Mouse (Mus musculus): ENCODE data around the gene Hps1. TPM values are rescaled to one million over a fixed set of nuclear protein-coding genes. Genes with fewer than 3 reads are reported as not detected.

Hps1 gene
- total RNA-seq, 1 experiment = 13.1 TPM

DNA sequence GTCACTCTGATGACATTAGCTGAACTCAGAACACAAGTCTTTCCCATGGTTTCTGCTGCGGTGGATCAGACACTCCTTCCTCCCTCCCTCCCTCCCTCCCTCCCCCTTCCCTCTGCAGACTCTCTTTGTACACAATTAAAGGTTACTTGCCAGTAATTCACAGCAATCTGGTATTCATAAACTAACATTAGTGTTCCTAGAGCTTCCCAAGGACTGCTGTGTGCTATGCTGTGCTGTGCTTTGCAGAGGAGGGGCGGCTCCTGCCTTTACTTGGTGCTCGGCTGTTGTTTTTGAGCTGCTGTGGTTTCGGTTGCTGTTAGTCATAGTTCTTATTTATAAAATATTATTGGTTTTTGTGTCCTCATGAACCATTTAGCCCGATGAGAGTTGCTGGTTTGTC lies 62.1 kb downstream of the Hps1 start:
- Histone ChIP-seq H3K9me3 (ENCODE audit: control insufficient read depth, insufficient read depth, low read depth, low read length) (no peaks in the 10 kb centered on the region), H3K9ac (ENCODE audit: insufficient read depth, low read depth, low read length, poor library complexity, severe bottlenecking) (no peak overlapping the region), H3K27ac (ENCODE audit: insufficient read depth, low read depth, low read length, poor library complexity, severe bottlenecking) (no peak overlapping the region), H3K4me1 (ENCODE audit: control insufficient read depth in 2 of 2, insufficient read depth in 2 of 2, low read length in 2 of 2, poor library complexity in 1 of 2) (no peaks in the 10 kb centered on the region; a peak in 1 of 4 replicates), H3K36me3 (ENCODE audit: control insufficient read depth, insufficient read depth, low read length, poor library complexity, severe bottlenecking) (no peaks in the 10 kb centered on the region), H3K4me3 (ENCODE audit: insufficient read depth in 1 of 2, low read depth in 1 of 2, low read length in 2 of 2, poor library complexity in 1 of 2, severe bottlenecking in 1 of 2) (no peak overlapping the region)
- TF ChIP-seq CHD2 (IDR thresholded peaks at IDR 0.05; ENCODE audit: low read depth, low read length) (no peak), HCFC1 (IDR thresholded peaks at IDR 0.05; ENCODE audit: borderline replicate concordance, insufficient read depth, low read length) (no peak), ZC3H11A (IDR thresholded peaks at IDR 0.05; ENCODE audit: borderline replicate concordance, low read depth, low read length) (no peak), ZNF384 (IDR thresholded peaks at IDR 0.05; ENCODE audit: low read depth, low read length) (no peak), MAFK (IDR thresholded peaks at IDR 0.05; ENCODE audit: insufficient read depth, low read depth, low read length) (no peak)
- in situ Hi-C loops (cut with MboI; ENCODE audit: low sequenced_read_pairs in 2 of 2, unreplicated experiment in 2 of 2) = no loop called here
- no peak for DNase-seq (ENCODE audit: low read depth, low spot score)

DNA sequence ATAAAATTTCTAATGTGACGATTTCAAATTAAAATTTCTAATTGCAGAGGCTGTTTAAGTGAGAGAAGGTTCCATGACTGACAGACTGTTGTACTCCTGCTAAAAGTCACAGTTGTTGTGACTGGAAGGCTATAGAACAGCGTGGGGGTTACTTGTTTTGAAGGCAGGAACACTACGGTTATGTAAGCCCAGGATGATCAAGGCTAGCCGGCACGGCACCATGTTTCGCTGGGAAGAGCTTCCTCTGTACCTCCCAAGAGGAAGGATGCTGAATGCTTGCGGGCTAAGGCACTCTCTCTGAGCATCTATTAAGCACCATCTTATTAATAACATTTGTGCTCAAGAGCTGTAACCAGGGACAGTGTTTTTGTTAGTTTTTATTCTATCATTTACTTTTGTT lies 63.3 kb downstream of the Hps1 start:
- no peak overlapping the region for H3K27ac ChIP-seq (ENCODE audit: insufficient read depth, low read depth, low read length, poor library complexity, severe bottlenecking)
- H3K9ac ChIP-seq (ENCODE audit: insufficient read depth, low read depth, low read length, poor library complexity, severe bottlenecking) = no peak overlapping the region
- in situ Hi-C loops (cut with MboI; ENCODE audit: low sequenced_read_pairs in 2 of 2, unreplicated experiment in 2 of 2) = no loop called here
- no peak for TF ChIP-seq CHD2 (IDR thresholded peaks at IDR 0.05; ENCODE audit: low read depth, low read length)
- TF ChIP-seq ZNF384 (IDR thresholded peaks at IDR 0.05; ENCODE audit: low read depth, low read length) = no peak
- no peak for TF ChIP-seq MAFK (IDR thresholded peaks at IDR 0.05; ENCODE audit: insufficient read depth, low read depth, low read length)
- no peak overlapping the region for H3K4me3 ChIP-seq (ENCODE audit: insufficient read depth in 1 of 2, low read depth in 1 of 2, low read length in 2 of 2, poor library complexity in 1 of 2, severe bottlenecking in 1 of 2)
- H3K36me3 ChIP-seq (ENCODE audit: control insufficient read depth, insufficient read depth, low read length, poor library complexity, severe bottlenecking) = no peaks in the 10 kb centered on the region
- no peaks in the 10 kb centered on the region for H3K9me3 ChIP-seq (ENCODE audit: control insufficient read depth, insufficient read depth, low read depth, low read length)
- no peak for DNase-seq (ENCODE audit: low read depth, low spot score)
- no peaks in the 10 kb centered on the region; a peak in 1 of 4 replicates for H3K4me1 ChIP-seq (ENCODE audit: control insufficient read depth in 2 of 2, insufficient read depth in 2 of 2, low read length in 2 of 2, poor library complexity in 1 of 2)

DNA sequence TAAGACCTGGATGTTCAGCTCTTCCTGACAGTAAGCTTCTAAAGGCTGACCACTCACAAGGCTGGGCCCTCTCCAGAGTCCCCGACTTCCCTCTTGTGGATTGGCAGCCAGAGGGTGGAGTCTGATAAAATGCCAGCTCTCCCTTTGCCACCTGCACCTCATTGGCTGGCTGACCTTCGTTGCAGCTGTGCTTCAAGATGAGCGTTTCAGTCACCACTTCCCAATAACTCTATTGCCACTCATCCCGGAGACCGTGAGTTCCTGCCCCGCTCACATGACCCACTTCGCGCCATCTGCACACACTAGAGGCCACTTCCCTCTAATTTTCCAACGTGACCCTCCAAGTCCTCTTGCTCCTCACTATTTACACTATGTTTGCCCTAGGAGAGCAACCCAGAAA lies 66.0 kb downstream of the Hps1 start:
- Histone ChIP-seq H3K4me1 (ENCODE audit: control insufficient read depth in 2 of 2, insufficient read depth in 2 of 2, low read length in 2 of 2, poor library complexity in 1 of 2) (no peaks in the 10 kb centered on the region), H3K27ac (ENCODE audit: insufficient read depth, low read depth, low read length, poor library complexity, severe bottlenecking) (no peak overlapping the region), H3K4me3 (ENCODE audit: insufficient read depth in 1 of 2, low read depth in 1 of 2, low read length in 2 of 2, poor library complexity in 1 of 2, severe bottlenecking in 1 of 2) (no peak overlapping the region), H3K9ac (ENCODE audit: insufficient read depth, low read depth, low read length, poor library complexity, severe bottlenecking) (no peak overlapping the region), H3K9me3 (ENCODE audit: control insufficient read depth, insufficient read depth, low read depth, low read length) (no peaks in the 10 kb centered on the region), H3K36me3 (ENCODE audit: control insufficient read depth, insufficient read depth, low read length, poor library complexity, severe bottlenecking) (no peaks in the 10 kb centered on the region)
- in situ Hi-C loops (cut with MboI; ENCODE audit: low sequenced_read_pairs in 2 of 2, unreplicated experiment in 2 of 2) = no loop called here
- TF ChIP-seq CHD2 (IDR thresholded peaks at IDR 0.05; ENCODE audit: low read depth, low read length) = no peak
- TF ChIP-seq ZNF384 (IDR thresholded peaks at IDR 0.05; ENCODE audit: low read depth, low read length) = no peak
- no peak for TF ChIP-seq MAFK (IDR thresholded peaks at IDR 0.05; ENCODE audit: insufficient read depth, low read depth, low read length)
- no peak for TF ChIP-seq ZC3H11A (IDR thresholded peaks at IDR 0.05; ENCODE audit: borderline replicate concordance, low read depth, low read length)
- TF ChIP-seq HCFC1 (IDR thresholded peaks at IDR 0.05; ENCODE audit: borderline replicate concordance, insufficient read depth, low read length) = no peak
- DNase-seq (ENCODE audit: low read depth, low spot score) = no peak

Other genes with a start within 250 kb of the Hps1 start
- 3.8 and 4.5 TPM in 2 replicates for gene Loxl4, start 167.2 kb downstream of the Hps1 start, total RNA-seq (2012; rRNA removed)
- 0.26 TPM in 1 of 2 replicates, not detected in the other for gene Pyroxd2, start 27.2 kb downstream of the Hps1 start, total RNA-seq (2012; rRNA removed)